Mouse (Mus musculus) v-Abl transformed pro-B cells (cell line): ENCODE measurements at regions not wholly inside any gene's neighbourhood (a gene's known extent, or its start where the extent isn't known, plus 50 kb on each side); places are given as distances from the start of the nearest gene placed in this dataset.

Source experiments
- in situ Hi-C, 2 experiments: fragments of 400-800 bp; cut with MboI; formaldehyde crosslinking; loops; one replicate each; pipeline ENCODE4 v1.15.1; 2025; ENCODE audit not compliant: unreplicated experiment in 2 of 2

DNA sequence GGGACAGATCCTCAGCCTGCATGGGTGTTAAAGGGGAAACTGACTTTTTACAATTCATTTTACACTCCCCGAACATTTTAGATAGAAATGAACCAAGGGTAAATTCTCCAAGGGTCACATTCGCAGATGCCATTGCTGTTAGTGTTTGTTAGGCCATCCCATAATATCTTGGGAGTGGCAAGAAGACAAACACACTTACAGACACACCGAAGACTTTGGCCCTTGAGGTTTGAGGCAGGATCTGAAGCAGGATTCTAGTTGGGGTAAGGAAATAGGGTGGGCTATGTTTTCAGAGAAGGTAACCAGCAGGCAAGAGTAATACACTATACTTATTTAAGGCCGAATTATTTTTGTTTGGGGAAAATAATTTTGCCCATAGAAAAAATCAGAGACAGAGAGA, 263.1 kb upstream of the Sall1 start:
- in situ Hi-C loops = no loop called here

DNA sequence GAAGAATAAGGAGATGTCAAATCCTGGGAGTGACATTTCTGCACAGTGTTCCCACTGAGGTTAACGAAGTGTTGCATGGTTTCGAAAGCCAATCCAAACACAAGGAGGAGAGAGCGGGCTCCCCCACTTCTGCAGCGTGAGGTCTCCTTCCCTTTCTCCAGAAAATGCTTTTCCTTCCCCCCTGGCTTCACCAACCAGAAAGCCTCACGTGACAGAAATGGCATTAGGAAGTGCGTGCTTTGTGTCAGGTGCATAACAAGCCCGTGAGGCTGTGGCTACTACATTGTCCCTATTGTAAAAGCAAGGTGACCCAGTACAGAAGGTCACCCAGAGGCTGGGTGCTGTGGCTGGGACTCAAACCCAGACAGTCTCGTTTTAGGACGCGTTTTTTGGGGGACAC, 260.2 kb upstream of the Sall1 start:
- in situ Hi-C loops = no loop called here

DNA sequence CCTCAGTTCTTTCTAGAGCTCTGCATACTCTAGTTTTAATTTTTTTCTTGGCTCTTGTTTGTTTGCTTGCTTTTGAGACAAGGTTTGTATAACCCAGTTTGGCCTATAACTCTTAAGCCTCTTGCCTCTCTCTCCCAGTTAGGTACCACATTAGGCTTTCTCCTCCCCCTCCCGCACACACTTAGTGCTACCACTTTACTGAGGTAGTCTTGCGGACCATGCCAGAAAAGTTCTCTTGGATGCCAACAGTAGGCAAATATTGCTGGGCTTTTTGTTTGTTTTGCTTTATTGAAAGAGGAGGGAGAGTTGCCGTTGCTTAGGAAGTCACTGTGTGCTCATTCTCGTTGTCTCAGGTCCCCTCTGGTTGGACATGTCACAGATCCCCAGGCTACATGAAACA, 259.4 kb upstream of the Sall1 start:
- in situ Hi-C loops = no loop called here

DNA sequence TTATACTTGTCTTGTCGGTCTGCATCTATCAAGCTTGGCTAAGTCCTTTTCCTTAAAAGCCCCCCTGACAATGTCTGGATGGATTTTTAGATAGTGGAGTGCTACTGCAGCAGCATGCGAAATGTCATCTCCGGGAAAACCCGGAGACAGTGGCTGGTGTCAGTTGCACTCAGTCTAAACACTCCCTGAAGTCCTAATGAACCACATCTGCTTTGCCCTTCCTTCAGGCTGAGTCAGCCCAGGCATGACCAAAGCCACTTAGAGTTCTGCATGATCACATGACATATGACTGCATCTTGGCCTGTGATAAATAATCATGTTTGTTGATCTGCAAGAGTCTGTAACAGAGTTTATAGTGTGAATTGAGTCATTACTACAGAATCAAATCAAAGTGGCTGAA, 255.7 kb upstream of the Sall1 start:
- in situ Hi-C loops = no loop called here

DNA sequence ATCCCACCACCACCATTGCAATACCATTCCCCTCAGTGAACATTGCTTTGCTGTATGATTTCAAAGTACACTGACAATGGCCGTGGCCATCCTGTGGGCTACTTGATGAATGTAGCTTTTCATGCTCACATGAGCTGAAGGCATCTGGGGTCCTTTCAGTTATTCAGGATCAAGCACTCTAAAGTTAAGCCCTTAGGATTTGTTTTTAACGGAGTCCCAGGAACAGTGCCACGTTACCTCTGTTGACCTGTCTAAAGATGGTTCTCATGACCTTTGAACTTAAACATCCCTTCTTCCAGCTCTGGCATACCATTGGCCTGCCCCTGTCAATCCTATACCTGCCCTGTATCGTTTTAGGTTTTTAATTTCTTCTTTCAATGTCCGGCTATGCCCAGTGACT, 251.7 kb upstream of the Sall1 start:
- in situ Hi-C loops = no loop called here

DNA sequence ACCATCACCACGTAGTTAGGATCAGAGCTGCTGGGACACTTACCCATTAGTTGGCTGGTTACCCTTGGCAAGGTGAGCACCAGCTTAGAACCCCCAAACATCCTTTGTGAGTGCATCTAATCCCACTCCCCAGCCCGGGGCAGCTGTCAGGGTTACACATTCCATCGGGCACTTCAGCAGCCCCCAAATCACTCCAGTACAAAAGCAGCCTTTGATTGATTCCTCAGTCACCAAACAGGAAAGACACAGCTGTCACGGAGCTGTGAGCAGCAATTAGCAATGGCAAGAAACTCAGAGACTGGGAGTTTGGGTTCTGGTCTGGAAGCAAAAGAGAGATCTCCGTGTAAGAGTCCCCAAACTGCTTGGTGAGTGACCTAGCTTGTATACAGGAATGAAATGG, 245.1 kb upstream of the Sall1 start:
- in situ Hi-C loops = no loop called here

DNA sequence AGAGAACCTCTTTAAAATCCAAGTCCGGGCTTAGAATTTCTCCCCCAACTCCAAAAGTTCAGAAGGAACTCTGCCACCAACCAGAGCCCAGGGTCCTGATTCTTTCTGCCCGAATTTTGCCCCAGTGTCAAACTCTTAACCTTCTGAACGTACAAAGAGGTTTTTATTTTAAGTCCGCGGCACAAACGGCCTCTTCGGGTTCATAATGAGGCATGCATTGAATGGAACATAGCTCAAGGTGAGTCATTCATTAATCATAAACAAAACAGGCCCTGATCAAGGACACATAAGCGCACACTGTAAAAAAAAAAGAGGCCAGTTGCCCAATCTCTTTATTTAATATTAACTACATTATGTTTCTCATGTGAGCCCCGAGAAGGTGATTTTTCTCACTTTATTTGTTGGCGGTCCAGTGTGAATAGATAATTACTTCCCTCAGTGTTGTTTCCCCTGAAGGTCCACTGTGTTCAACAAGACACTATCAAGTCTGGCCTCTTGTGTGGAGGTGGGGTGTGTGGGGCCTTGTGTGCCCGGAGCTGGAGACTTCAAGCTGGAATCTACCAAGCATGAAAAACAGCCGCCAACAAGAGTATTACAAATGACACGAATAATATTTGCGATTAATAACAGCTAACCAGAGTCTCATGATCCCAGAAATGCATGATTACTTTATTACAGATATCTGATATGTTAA, 241.1 kb upstream of the Sall1 start:
- in situ Hi-C loops = no loop called here

DNA sequence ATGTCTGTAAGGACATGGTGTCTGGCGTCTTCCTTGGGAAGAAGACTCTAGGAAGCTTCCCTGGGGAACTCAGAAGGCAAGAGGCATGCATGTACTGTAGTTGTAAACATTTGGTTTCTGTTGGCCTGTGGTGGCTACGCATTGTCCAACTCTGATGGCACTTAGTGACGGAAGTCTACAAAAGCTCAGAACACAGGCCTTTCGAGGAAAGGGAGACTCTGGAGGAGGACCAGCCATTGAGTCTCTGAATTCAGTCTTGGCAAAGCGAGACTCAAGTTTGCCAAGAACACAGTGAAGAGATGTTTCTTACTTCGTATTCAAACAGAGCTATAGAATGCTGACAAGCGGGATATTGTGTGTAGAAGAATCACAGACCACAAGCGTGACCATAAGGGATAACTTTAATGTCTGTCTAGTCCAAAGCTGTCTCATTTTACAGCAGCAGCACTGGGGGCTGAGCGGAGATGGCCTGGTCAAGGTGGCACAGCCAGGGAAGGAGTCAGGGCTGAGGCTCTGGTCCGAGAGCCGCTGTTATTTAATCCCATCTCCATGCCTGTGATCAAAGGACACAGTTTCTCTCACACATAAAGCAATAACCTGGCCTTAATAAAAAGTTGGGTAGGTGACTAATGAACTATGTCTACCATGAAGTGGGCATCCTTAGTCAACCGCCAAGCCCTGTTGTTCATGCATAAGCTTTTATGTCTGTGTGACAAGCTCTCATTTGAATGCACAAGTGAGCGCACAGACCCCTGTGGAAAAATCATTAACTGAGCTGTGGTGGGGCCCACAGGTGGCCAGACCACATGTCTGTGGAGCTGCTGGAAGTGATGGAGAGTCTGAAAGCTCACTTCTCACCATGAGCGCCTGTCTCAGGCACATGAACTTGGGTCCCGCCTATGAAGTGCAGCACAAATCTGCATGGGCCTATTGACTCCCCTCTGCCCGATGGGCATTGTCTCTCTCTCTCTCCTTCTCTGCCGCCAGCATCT, 239.4 kb upstream of the Sall1 start:
- in situ Hi-C loops = no loop called here

DNA sequence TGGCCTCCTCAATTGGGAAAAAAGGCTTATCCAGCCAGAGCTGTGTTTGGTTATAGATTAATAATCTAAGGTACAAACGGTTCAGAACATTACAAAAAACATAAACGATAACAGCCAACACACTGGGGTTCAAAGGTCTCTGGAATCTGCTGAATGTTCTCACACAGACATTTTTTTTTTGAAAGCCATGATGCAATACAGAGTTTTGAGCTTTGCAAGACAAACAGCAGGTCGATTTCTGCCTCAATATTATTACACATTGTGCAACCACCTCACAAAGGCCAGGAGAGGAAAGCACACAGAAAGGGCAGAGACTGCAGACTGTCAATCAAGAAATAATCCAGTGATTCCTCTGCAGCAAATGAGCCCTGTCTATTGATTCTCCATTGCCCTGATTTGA, 235.9 kb upstream of the Sall1 start:
- in situ Hi-C loops = no loop called here

DNA sequence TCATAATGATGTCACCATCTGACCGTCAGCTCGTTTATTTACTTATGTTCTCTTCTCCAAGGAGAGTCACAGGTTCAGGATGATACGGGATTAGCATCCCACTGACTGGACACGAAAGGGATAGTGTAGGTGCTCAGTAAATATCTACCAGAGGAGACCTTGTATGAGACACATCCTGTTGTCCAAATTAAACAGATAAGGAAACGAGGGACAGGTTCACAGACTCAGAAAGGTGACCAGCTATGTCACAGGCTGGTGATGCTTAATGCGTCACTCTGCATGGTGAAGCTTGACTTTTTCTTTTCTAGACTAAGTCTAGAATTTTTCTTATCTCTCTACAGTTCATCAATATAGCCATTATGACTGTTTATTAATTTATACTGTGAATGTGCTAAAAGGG, 235.2 kb upstream of the Sall1 start:
- in situ Hi-C loops = no loop called here

DNA sequence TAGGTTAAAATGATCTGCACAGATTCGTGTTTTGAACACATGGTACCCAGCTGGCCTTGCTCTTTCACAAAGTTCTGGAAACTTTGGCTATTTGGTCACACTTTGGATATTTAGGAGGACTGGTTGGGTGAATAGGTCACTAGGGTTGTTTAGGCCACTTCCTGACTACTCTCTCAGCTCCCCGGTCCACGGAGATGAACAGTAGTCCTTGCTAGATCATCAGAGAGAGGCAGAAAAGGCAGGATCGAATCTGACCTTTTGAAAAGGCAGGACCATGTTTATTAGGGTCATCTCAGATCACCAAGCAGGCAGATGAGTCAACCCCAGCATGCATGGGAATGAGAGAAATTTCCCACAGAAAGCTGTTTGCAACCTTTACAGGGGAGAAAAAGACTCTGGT, 229.3 kb upstream of the Sall1 start:
- in situ Hi-C loops = no loop called here

DNA sequence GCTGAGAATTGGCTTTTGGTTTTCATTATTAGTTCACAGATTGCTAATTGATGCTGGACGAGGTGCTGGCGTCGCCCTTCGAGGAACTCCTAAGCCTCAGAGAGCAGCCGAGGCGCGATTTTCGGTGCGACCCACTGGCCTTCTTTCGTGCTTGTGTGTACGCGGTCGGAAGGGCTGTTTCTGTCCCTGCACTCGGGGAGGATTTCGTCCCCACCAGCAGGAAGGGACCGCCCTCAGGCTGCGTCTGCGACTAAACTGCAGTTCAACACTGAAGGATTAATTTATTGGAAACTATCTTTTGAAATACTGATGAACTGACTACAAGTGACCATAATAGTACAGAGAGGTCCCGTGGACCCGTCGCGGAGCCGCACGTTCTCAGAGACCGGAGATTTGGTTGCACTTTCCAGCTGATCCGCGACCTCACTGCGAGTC, 228.4 kb upstream of the Sall1 start:
- in situ Hi-C loops = no loop called here

DNA sequence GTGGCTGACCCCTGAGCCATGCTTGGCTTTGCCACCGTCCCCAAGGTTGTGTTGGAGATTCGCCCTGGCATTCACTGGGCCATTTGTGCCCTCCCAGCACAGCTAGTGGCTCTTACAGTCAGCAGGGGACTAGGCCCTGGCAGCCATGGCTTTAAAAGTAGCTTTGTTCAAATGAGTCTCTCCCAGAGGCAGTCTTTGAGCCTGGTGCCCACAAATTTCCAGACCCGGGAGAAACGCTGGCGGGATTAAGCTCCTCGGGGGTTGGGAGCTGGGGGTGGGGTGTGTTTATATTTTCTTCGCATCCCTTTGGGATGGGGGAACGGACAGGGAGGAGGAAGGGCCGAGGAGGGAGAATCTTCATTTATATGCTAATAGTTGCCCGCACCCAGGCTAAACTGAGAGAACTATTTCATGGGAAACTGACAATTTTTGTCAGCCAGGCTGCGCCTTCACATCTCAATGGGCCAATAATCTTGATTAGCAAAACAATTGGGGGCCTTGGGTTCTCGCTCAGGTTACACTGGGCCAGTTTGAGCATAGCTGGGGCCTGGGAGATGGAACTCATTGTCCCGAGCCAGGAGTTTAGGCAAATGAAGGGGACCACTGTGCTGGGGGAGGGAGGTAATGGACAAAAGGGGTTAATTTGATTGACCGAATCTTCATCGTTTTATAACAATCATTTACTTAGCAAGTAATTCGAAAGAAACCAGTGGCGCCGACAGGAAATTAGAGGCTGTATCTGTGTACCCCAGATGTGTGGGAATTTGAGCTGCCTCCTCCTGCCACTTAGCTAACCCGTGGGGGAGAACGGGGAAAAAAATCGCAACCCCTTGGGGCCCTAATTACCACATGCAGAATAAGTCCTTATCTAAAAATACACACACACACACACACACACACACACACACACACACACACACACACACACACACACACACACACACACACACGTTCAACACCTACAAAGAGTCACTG, 227.7 kb upstream of the Sall1 start:
- in situ Hi-C loops = no loop called here

DNA sequence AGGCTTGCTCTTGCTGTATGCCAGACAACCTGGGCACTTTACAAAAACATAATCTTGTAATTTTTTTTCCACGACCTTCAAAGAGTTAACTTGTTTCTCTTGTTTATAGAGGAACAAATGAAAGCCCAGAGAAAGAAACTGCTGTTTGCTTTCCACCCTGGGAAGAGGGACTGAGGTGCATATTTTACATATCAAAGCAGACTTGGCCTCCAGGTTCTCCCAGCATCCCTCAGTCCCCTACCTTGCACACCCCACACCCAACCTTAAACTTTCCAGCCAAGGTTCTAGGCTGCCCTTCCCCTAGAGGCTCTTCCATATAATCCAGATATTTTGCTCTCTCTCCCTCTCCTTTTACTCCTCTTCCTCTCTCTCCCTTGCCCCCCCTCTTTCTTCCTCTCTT, 226.0 kb upstream of the Sall1 start:
- in situ Hi-C loops = no loop called here

DNA sequence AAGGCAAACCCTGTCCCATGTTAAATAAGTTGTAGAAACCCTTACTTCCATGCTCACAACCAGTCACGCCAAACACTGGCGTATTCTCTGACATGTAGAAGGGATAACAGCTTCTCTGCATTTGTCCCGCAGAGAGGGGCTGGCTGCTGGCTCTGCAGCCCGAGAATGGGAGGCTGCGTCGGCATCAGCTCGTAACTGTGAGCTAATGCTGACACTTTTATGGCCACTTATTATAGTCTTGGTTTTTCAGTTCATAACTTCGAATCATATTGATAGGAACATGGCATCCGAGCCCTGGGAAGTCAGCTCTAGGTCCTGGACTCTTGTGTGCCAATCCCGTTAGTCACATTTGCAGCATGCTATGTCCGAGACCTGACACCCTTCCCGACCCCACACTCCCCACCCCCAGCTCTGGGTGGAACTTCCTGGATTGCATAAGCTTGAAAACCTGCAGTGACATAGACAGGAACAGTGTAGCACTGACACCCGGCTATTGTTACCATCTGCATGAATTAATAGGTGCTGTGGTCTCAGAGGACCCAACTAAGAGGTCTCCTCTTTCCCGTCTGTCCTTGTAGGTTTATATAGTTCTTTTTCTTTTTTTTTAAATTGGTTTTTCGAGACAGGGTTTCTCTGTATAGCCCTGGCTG, 217.3 kb upstream of the Sall1 start:
- in situ Hi-C loops = no loop called here

DNA sequence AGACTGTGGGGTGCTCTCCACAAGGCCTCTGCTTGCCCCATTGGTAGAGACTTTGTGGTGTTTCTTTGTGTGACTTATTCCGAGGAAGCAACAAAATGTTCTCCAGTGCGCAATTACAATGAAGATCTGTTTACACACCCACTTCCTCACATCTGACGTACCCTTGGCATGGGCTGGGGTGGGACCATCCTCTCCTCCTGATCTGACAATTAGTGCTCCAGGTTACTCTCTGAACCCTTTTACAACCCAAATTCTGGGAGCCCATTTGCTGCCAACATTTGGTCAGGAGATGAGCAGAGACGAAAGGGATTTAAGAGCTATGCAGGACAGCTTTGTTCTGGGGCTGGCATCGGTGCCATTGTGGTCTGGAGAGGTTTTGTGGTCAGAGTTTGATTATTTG, 215.9 kb upstream of the Sall1 start:
- in situ Hi-C loops = no loop called here

DNA sequence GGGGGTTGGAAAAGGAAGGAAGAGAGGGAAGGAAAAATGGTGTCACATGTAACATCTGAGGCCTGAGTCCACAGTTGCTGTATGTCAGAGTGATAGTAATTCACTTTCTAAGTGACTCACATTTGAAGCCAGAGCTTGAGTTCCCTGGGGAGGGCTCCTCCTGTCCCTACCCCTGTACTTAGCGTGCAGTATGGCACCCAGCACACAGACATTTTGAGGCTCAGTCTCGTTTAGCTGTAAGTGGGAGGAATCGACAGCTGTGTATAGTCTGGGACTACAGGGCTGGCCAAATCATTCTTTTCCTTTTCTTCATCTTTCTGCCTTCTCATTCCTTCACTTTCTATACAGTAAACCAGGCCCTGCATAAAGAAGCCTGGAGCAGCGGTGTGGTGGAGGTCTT, 202.4 kb upstream of the Sall1 start:
- in situ Hi-C loops = no loop called here

DNA sequence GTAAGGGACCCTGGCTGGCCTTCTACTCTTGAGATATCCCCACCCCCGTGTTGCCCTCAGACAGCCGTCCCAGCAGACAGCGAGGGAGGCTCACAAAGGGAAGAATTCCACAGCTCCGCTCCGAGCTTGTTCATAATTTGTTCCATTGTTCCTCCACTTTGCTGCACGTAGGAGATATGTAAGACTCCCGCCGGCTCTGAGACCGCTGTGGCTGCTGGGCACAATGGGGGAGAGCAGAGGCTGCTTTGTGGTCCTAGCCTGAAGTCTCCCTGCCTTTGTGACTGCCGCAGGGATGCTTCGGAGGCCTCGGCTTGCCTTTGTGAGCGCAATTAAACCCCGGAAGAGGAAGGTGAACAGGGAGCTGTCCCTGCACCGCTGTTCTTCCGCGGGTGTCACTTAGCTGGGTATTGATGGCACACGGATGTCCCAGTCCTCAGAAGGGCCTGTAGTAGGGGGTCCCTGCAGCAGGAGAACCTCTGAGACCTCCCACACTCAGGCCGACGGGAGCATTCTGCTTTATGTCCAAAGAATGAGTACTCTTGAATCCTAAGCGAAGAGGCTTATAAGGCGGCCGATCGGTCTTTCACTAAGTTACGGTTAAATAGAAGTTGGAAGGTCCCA, 201.3 kb upstream of the Sall1 start:
- in situ Hi-C loops = no loop called here

DNA sequence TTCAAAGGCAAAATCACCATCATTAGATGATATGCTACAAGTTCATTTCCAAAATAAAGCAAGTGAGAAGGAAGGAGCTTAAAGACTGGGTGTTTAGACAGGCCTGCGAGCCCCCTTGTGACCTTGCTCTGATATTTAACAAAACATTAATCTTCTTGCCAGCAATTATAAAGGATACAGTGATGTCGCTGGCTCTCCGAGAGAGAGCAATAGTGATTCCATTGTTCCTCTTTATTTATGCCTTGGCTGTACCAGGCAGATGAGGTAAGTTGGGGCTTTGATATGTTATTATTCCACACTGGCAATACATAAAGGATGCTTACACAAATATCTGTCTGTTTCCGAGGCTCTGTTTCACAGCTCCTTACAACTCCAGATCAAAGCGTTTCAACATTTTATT, 197.7 kb upstream of the Sall1 start:
- in situ Hi-C loops = no loop called here

DNA sequence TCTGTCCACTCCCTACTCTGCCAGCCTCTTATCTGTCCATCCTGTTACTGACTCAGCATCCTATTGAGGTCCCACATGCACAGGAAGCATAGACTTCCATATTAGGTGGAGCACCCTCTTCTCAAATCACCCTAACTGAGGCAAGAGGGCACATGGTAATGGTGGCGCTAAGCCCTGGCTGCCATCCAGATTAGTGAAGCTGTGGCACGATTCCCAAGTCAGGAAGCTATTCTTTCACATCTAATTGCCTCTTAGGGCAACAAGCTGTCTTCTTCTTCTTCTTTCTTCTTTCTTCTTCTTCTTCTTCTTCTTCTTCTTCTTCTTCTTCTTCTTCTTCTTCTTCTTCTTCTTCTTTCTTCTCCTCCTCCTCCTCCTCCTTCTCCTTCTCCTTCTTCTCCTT, 195.7 kb upstream of the Sall1 start:
- in situ Hi-C loops = no loop called here
